Mouse (Mus musculus): ENCODE results near the gene Dab2ip.

DNA sequence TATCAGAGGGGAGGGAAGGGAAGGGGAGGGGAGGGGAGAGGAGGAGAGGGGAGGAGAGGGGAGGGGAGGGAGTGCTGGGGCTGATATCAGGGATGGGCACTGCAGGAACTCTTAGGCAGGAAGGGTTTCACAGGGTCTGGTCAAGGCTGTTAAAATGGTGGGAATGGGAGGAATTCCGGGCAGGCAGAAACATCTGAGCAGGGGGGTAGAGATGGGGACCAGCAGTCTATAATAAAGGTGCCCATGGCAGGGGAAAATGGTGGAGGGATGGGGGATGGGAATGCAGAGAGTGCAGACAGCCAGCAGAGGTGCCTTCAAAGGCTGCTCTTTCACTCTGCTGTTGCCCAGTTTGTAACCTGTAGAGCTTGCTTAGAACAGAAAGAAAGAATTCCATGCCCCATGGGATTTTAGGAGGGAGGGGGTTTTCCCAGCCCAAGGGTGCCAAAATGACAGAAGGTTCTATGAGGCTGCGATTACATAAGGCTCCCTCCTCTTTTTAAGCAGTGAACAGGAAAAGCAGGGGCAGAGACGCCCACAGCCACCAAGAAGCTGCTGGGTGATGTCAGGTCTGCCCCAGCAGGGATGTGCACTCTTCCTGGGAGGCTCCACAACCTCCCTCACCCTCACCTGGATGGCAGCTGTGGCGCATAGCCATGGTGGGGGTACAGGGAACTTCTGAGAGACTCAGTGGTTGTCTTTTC, 210.6 kb downstream of the Dab2ip start:
- TF ChIP-seq CTCF (IDR thresholded peaks at IDR 0.05; ENCODE audit: low read depth, low read length) (no peak), POLR2A (IDR thresholded peaks at IDR 0.05; ENCODE audit: borderline replicate concordance, low read depth, low read length) (no peak)
